Mouse (Mus musculus): ENCODE measurements at regions not wholly inside any gene's neighbourhood (a gene's known extent, or its start where the extent isn't known, plus 50 kb on each side); places are given as distances from the start of the nearest gene placed in this dataset.
A peak's percentile ranks its signal among the peaks of the same experiment; 100 is the strongest.

DNA sequence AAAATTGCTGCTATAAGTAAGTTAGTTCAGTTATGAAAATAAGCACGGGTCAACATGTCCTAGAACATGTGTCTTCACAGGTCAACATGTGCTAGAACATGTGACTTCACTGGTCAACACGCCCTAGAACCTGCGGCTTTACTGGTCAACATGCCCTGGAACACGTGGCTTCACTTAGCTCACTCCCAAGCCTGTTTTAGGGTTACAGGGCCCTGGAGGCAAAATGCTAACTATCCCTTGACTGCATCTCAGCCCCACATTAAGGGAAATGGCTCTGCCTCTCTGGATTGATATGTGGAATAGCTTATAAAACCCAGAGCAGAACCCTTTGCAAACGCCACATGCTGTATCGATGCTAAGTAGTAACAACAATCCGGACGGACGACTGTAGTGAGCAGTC, 67.8 kb downstream of the Nkx6-1 start:
- no peaks in the 10 kb centered on the region for H3K36me3 ChIP-seq
- no peak overlapping the region for H3K4me3 ChIP-seq
- no peak for ATAC-seq (ENCODE audit: borderline replicate concordance, extremely low read depth, low FRiP score, low TSS enrichment)
- no peaks in the 10 kb centered on the region for H3K27me3 ChIP-seq
- no peak overlapping the region for H3K4me2 ChIP-seq
- no peak overlapping the region for H3K27ac ChIP-seq
- H3K4me1 ChIP-seq, result no peaks in the 10 kb centered on the region
- 89% methylated on average over 9 of the region's 9 CpGs for WGBS
- H3K9ac ChIP-seq, result no peak overlapping the region
- no peaks in the 10 kb centered on the region for H3K9me3 ChIP-seq

DNA sequence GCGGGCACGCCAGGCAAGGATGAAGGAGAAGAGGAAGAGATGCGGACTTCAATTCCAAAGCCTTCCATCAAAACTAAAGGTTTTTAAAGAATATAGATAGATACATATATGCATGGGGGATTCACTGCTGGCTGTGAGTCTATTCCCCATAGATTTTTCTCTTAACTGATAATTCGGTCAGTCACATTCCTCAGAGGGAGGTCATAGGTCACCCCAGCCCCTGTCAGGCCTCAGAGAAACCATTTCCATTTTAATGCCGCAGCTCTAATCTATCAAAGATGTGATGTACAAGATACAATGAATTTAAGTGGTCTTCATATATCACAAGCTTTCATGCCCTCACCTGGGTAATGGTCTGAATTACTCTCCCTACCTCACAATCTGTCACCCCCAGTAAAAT, 73.6 kb downstream of the Nkx6-1 start:
- H3K4me2 ChIP-seq, result no peak overlapping the region
- no peaks in the 10 kb centered on the region for H3K4me1 ChIP-seq
- ATAC-seq (ENCODE audit: borderline replicate concordance, extremely low read depth, low FRiP score, low TSS enrichment), result no peak
- no peaks in the 10 kb centered on the region for H3K36me3 ChIP-seq
- H3K4me3 ChIP-seq, result no peak overlapping the region
- WGBS, result 75% methylated on average over 5 of the region's 5 CpGs
- H3K9me3 ChIP-seq, result no peaks in the 10 kb centered on the region
- H3K9ac ChIP-seq, result no peak overlapping the region
- no peaks in the 10 kb centered on the region for H3K27me3 ChIP-seq
- no peak overlapping the region for H3K27ac ChIP-seq

DNA sequence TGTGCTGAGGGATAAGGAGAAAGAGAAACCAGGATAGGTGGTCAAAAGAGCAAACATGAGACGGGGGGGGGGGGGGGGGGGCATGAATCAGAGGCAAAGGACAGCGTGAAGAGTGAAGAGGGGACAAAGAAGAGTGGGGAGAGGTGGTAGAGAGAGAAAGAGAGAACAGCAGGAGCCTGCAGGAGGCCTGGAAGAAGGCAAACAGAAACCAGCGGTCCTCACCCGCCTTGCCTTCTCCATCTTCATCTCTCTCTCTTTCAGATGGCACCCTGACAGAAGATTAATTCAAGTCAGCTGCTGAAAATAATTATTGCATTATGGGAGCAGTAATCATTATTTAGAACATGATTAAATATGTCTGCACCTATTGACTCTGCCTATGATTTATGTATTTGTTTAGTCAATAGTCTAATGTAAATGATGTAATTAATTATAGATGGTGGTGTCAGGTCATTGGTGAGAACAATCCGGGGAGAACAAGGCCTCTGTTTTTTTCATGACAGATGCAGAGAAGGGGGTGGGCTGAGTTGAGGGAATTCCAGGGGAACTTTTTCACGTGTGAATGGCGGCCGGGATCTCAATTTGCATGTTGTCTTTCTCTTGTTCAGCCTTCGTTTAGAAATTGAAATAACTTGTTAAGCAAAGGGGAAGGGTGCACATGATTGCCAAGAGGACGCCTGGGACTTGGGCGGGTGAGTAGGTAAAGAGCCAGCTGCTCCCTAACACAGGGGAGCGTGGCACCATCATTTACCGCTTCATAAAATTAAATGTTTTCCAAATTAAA, 74.3 kb downstream of the Nkx6-1 start:
- H3K36me3 ChIP-seq, result no peaks in the 10 kb centered on the region
- no peak for ATAC-seq (ENCODE audit: borderline replicate concordance, extremely low read depth, low FRiP score, low TSS enrichment)
- no peaks in the 10 kb centered on the region for H3K4me1 ChIP-seq
- no peaks in the 10 kb centered on the region for H3K27me3 ChIP-seq
- no peaks in the 10 kb centered on the region for H3K9me3 ChIP-seq
- H3K4me3 ChIP-seq, result no peak overlapping the region
- H3K4me2 ChIP-seq, result no peak overlapping the region
- H3K9ac ChIP-seq, result no peak overlapping the region
- 50% methylated on average over 13 of the region's 13 CpGs for WGBS
- H3K27ac ChIP-seq, result no peak overlapping the region

DNA sequence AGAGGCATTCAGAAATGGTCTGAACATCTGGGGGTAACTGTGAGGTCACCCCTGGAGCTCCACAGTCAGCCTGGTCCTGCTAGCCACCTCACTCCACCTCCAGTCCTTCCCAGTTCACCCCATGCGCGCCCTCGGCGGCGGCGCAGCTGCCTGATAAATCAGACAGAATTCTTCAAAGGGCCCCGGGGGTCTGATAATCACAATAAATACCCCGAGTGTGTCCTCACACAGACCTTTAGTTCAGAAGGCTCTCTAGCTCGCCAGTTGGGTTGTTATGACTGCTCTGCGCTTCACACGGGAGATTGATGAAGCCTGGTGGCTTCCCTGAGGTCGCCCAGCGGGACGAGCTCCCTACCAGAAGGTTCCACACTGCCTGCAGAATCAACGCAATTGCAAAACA, 91.8 kb downstream of the Nkx6-1 start:
- peaks cover 30% of the 10 kb centered on the region for H3K27me3 ChIP-seq
- ATAC-seq (ENCODE audit: borderline replicate concordance, extremely low read depth, low FRiP score, low TSS enrichment), result no peak
- no peak overlapping the region for H3K4me2 ChIP-seq
- H3K27ac ChIP-seq, result no peak overlapping the region
- no peaks in the 10 kb centered on the region for H3K4me1 ChIP-seq
- no peaks in the 10 kb centered on the region for H3K9me3 ChIP-seq
- H3K9ac ChIP-seq, result no peak overlapping the region
- 35% methylated on average over 15 of the region's 15 CpGs for WGBS
- H3K4me3 ChIP-seq, result no peak overlapping the region
- H3K36me3 ChIP-seq, result no peaks in the 10 kb centered on the region

DNA sequence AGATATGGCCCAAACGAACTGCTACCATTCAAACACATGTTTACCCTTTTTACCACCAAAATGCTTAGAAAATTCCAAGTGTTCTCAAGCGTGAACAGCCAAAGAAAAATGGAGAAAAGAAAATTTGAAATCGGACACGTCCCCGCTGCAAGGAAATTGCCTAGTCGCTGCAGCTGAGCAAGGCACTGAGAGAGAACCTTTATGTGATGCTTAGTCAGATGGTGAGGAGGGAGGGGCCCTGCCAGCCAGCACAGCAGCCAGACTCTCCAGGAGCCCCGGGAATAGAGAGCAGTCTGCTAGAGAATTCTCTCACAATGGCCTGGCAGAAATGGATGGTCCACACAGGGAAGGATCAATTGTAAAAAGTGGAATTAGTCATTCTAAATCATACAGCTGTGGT, 99.0 kb downstream of the Nkx6-1 start:
- Histone ChIP-seq H3K36me3 (no peaks in the 10 kb centered on the region), H3K4me1 (no peaks in the 10 kb centered on the region), H3K4me3 (no peak overlapping the region), H3K9ac (no peak overlapping the region), H3K4me2 (no peak overlapping the region), H3K9me3 (no peaks in the 10 kb centered on the region), H3K27me3 (peaks cover 7% of the 10 kb centered on the region; the same call in 1 of the 2 replicates), H3K27ac (no peak overlapping the region)
- WGBS, result 44% methylated on average over 7 of the region's 7 CpGs
- no peak for ATAC-seq (ENCODE audit: borderline replicate concordance, extremely low read depth, low FRiP score, low TSS enrichment)

DNA sequence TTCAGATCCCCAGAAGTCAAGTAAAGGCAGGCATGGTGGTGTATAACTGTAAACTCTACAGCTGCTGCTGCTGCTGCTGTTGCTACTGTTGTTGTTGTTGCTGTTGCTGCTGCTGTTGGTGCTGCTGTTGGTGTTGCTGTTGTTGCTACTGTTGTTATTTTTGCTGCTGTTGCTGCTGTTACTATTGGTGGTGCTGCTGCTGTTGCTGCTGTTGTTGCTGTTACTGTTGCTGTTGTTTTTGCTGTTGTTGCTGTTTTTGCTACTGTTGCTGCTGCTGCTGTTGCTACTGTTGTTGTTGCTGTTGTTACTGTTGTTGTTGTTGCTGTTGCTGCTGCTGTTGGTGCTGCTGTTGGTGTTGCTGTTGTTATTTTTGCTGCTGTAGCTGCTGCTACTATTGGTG, 104.4 kb downstream of the Nkx6-1 start:
- ATAC-seq (ENCODE audit: borderline replicate concordance, extremely low read depth, low FRiP score, low TSS enrichment), result no peak
- H3K9ac ChIP-seq, result no peak overlapping the region

DNA sequence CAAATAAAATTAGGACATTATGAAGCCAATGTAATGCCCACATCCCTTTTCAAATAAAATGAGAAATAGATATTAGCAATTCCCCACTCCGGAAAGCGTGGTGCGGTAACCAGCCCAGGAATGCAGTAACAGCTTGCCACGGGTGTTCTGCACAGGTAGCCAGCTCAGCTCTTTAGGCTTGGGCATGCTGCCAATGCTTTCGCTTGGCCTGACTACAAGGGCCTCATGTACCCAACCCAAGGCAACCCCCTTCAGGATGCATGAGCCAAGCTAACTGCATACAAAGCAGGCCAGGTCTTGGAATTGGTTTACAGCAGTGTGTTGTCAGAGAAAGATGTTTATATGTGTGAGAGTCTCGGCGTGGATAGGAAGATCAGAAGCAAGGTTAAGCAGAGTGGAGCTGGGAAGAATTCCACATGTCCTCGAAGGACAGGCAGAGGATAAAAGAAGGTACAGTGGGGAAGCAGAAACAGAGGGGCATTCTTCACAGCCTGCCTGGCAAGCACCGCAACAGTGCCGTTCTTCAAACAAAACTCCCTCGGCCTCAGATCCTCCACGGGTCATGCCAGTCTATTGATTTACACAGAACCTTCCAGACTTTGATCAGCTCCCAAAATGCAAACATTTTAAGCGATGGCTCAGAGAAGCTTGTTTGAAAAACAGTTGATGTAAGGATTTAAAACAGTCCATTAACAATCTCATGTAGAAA, 106.4 kb downstream of the Nkx6-1 start:
- no peaks in the 10 kb centered on the region for H3K4me1 ChIP-seq
- H3K27ac ChIP-seq, result peak overlapping the region; percentile 35
- no peaks in the 10 kb centered on the region for H3K36me3 ChIP-seq
- peak; percentile 79 for ATAC-seq (ENCODE audit: borderline replicate concordance, extremely low read depth, low FRiP score, low TSS enrichment)
- no peaks in the 10 kb centered on the region for H3K27me3 ChIP-seq
- no peak overlapping the region for H3K4me3 ChIP-seq
- H3K4me2 ChIP-seq, result no peak overlapping the region
- no peaks in the 10 kb centered on the region for H3K9me3 ChIP-seq
- 24% methylated on average over 13 of the region's 13 CpGs for WGBS
- H3K9ac ChIP-seq, result no peak overlapping the region

More for the DNA sequence above, 104.4 kb downstream of the Nkx6-1 start:
- Histone ChIP-seq H3K27ac (no peak overlapping the region), H3K4me3 (no peak overlapping the region), H3K27me3 (0 out of 2 replicates have a peak, but pooled peaks cover 3% of the 10 kb centered on the region), H3K9me3 (no peaks in the 10 kb centered on the region), H3K4me1 (no peaks in the 10 kb centered on the region), H3K4me2 (no peak overlapping the region), H3K36me3 (no peaks in the 10 kb centered on the region)

DNA sequence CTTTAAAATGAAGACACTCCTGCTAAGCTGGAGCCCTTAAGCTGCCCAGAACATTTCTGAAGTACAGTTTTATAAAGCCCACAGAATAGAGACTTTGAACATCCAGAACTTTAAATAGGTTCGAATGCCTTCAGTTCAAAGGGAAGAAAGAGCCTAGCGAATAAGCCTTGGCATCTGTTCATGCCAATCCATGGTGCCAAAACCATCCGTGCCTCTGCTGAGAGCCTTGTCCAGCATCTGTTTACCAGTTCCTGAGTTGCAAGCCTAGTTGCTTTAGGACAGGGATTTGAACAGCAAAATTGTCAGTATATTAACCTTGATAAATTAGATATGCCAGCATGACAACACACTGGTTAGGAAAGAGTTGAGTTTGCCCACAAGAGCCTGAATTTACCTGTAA, 107.6 kb downstream of the Nkx6-1 start:
- Histone ChIP-seq H3K36me3 (no peaks in the 10 kb centered on the region), H3K9ac (no peak overlapping the region), H3K27ac (no peak overlapping the region), H3K4me1 (no peaks in the 10 kb centered on the region), H3K4me2 (no peak overlapping the region), H3K27me3 (no peaks in the 10 kb centered on the region), H3K9me3 (no peaks in the 10 kb centered on the region), H3K4me3 (no peak overlapping the region)
- WGBS, result 86% methylated on average over 3 of the region's 3 CpGs
- ATAC-seq (ENCODE audit: borderline replicate concordance, extremely low read depth, low FRiP score, low TSS enrichment), result no peak

DNA sequence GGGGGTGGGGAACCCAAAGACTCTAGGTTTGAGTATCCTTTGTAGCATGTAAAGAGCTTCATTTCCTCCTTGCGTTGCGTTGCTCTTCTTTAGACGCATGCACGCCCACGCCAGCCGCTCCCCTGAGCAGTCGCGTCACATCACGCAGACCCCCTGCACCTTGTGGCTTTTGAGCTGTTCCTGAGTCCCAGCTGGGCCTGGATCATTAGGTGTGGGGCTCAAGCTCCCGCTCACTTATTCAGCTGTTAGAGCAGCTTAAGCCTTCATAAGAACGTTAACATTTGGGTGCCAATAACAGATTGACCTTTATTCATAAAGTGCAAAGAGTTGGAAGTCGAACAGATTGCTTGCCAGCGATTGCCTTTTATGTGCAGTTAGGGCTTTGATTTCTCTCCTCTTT, 121.5 kb downstream of the Nkx6-1 start:
- no peaks in the 10 kb centered on the region for H3K36me3 ChIP-seq
- no peak overlapping the region for H3K9ac ChIP-seq
- H3K4me2 ChIP-seq, result no peak overlapping the region
- peaks cover 38% of the 10 kb centered on the region for H3K27me3 ChIP-seq
- no peak for ATAC-seq (ENCODE audit: borderline replicate concordance, extremely low read depth, low FRiP score, low TSS enrichment)
- H3K4me3 ChIP-seq, result no peak overlapping the region
- whole genome bisulfite sequencing, result 49% methylated on average over 13 of the region's 13 CpGs
- H3K27ac ChIP-seq, result no peak overlapping the region
- no peaks in the 10 kb centered on the region for H3K4me1 ChIP-seq
- no peaks in the 10 kb centered on the region for H3K9me3 ChIP-seq

DNA sequence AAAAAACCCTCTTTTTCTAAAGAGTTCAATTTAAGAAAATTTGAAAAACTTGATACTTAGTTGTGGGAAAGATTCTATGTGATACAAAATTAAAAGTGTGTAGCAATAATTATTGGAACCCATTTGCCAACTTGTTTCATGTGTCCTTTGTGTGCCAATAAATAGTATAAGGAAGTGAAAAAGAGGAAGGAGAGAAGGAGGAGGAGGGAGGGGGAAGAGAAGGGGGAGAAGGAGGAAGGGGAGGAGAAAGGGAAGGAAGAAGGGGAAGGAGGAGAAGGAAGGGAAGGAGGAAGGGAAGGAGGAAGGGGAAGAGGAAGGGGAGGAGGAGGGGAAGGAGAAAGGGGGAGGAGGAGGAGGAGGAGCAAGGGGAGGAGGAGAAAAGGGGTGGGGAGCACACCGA, 125.0 kb downstream of the Nkx6-1 start:
- Histone ChIP-seq H3K4me2 (no peak overlapping the region), H3K27me3 (peaks cover 59% of the 10 kb centered on the region), H3K4me3 (no peak overlapping the region), H3K9ac (no peak overlapping the region), H3K9me3 (no peaks in the 10 kb centered on the region), H3K36me3 (no peaks in the 10 kb centered on the region), H3K27ac (no peak overlapping the region), H3K4me1 (0 out of 2 replicates have a peak, but pooled peaks cover 5% of the 10 kb centered on the region)
- no peak for ATAC-seq (ENCODE audit: borderline replicate concordance, extremely low read depth, low FRiP score, low TSS enrichment)
- 32% methylated on average over 1 of the region's 1 CpGs for WGBS

DNA sequence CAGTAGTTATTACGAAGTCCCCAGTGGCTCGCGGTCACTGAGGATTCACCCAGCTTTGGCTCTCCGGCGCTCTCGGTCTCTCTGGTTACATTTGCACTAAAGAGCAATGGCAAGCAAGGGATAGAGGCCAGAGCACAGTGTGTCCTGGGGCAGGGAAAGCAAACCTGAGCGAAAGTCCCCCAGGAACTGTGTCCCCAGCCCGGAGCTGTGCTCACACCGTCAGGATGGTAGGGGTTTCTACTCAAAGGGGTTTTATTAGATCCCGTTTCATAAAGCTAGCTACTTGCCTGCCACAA, 125.6 kb downstream of the Nkx6-1 start:
- Histone ChIP-seq H3K27me3 (peaks cover 59% of the 10 kb centered on the region), H3K4me1 (0 out of 2 replicates have a peak, but pooled peaks cover 5% of the 10 kb centered on the region), H3K9me3 (no peaks in the 10 kb centered on the region), H3K36me3 (no peaks in the 10 kb centered on the region), H3K4me3 (0 out of 2 replicates have a peak overlapping the region, but pooled peaks have one; percentile 1), H3K9ac (no peak overlapping the region), H3K4me2 (peak overlapping the region; percentile 0; the same call in 1 of the 2 replicates), H3K27ac (no peak overlapping the region)
- no peak for ATAC-seq (ENCODE audit: borderline replicate concordance, extremely low read depth, low FRiP score, low TSS enrichment)
- WGBS, result 17% methylated on average over 10 of the region's 10 CpGs

DNA sequence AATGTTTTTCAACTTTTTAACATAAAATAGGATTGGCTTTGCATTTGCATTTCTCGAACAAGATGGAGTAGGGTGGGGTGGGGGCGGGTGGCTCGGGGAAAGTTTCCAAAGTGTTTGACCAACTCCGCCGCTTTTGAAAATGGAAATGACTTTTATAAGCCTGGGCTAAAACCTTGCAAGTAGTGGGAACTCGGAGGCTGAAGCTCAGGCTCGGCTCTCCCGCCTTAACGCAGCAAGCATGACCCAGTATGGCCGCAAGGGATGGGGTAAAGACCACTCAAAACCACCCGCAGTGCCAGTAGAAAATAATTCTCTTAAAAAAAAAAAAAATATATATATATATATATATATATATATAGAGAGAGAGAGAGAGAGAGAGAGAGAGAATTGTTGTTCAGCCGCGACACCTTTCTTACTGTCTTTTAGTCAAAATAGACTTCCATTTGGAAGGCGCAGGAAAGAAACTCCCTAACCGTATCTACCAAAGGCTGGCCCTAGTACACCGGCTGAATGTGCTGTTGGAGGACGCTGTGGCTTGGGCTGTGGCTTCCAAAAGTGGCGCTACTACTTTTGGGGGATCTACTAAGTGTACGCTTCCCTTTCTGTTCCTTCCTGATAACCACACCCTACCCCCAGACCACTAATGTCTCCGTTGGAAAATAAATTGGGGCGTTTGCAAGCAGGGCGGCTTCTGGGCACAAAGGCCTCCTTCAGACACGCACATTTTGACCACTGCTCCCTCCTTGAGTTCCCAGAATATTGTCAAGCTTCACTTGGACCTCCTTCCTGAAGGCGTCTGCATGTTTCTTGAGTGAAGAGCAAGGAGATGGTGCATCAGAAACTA, 126.2 kb downstream of the Nkx6-1 start:
- Histone ChIP-seq H3K27me3 (peaks cover 59% of the 10 kb centered on the region), H3K27ac (no peak overlapping the region), H3K9me3 (no peaks in the 10 kb centered on the region), H3K4me1 (0 out of 2 replicates have a peak, but pooled peaks cover 5% of the 10 kb centered on the region), H3K4me3 (0 out of 2 replicates have a peak overlapping the region, but pooled peaks have one; percentile 8), H3K9ac (no peak overlapping the region), H3K36me3 (no peaks in the 10 kb centered on the region), H3K4me2 (peak overlapping the region; percentile 36)
- no peak for ATAC-seq (ENCODE audit: borderline replicate concordance, extremely low read depth, low FRiP score, low TSS enrichment)
- 8% methylated on average over 24 of the region's 24 CpGs for WGBS

Data from lung, embryonic 15.5 days (tissue).